Mouse (Mus musculus) ES-CJ7 (cell line): ENCODE results near the gene Zfp934.
A peak's percentile ranks its signal among the peaks of the same experiment; 100 is the strongest.
"Not testable (repeated sequence)": the region's sequence is repeated elsewhere in the genome, so short reads cannot be mapped to it uniquely, and the experiment has no call there.

Source experiments
- DNase-seq: peaks from one replicate; pipeline ENCODE4 v3.0.0; 2011; ENCODE audit warnings: low read depth, low spot score

The Zfp934 gene

GRCm38 (mm10) chr13:62571099-62571498 is at the start of gene Zfp934:
Gene Zfp934, minus strand, starts transcription at chr13:62571199.
- DNase-seq, result not testable (repeated sequence)

DNA sequence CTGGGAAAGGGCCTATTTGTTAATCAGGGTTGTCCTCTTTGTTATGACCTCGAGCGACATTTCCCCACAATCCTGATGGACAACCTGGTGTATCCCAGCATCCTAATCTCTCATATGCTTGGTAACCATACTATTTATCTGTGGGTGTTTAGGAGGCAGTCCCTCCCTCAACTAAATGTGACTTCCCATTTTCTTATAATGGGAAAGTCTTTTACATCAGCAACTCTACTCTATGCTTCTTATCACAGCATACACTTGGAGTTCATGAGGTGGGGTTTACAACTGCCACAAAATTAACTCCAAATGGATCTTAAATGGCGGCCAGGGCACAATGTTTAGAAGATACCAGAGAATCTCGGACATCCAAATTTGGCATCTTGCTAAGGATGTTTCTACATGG is 46.5 kb upstream of the Zfp934 start:
- DNase-seq, result not testable (repeated sequence)

- DNase-seq, result not testable (repeated sequence)
Measured at GRCm38 (mm10) chr13:62561696-62562095, 9.3 kb downstream of the Zfp934 start.

DNA sequence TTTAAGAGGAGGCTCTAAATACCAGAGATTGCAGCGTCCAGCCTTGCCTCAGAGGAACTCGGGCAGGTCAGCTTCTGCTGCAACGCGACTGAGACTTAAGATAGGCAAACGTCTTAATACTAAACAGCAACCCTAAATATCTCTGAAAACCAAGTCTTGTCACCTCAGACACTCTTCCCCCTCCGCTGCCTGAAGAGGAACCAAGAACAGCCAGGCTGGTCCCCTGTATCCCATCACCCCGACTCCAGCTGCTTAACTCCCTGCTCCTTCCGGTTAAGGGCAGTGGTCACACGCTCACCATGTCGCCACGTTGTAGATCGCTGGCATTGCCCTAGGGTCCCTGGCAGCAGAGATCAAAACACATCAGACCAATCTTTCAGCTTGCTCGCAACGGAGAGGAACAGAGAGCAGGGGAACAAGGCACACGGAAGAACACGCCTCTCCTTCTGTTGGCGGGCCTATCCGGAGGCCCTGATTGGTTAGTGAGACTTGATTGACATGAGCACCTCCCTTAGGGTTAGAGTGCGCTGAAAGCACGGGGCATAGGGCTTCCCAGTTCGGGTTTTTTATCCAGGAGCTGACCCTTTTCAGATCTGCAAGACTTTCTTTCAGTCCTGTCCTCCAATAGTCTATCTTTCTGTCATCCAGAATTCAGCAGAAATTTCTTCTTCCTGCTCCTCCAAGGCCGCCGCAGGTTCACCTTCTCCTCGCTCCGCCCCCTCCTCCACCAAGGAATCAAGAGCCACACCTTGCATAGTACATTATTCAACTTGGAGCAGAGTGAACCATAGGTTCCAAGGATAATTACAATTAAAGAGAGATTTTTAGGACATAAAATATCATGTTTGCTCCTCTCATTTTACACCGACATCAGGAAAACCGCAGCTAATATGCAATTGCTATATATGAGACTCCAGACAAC is 12.5 kb downstream of the Zfp934 start, which contains the start of gene Zfp935:
Gene Zfp935, minus strand, starts transcription at position 323 of the 922 bp plus-strand sequence.
- DNase-seq, result peak; percentile 30

DNA sequence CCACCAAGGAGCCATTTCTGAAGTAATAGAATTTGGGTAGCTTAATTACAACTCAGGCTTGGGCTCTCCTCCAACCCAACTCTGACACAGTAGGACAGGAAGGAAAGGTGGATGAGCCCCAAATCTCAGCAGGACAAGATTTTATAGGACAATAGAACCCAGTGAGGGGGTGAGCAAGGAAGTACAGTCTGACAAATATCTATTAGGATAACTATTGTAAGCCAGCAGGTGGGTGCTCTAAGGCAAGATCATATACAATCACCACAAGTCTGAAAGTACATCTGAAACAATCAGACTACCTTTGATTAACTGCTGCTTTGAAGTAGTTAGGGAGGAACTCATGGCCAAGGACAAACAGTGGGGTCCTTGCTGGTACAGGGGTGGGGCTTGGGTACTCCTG is 40.9 kb downstream of the Zfp934 start:
- peak; percentile 59 for DNase-seq

DNA sequence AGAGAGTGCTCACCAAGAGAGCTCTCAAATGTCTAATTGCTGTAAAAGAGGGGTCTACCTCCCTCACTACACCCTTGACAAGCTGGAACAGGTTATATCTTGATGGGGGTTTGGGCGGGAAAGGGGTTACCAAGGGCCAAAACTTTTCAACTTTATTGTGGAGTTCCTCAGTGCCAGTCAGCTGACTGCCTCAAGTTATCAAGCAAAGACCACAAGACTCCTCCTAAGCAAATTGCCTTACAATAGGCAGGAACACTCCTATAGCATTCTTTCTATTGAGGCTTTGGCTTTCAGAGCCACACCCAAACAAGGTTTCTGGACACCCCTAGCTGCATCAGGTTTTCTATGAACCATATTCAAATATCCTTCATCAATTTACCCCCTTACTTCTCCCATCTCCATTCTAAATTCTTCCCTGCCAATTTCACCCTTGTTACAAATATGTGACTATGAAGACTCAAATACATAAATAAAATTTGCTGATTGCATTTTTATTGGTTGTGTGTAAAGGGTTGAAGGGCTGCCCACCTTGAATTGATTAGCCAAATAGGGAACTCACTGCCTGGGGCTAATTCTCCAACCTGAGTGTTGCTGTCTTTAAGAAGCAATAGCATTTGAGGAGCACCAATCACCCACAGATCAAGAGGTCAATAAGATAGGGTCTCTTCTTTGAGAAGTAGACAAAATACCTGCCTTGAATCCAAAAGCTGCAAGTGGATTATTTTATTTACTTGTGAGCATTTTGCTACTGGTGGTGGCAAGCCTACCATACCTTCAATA is 60.2 kb downstream of the Zfp934 start:
- peak; percentile 94 for DNase-seq

GRCm38 (mm10) chr13:62472661-62473060 is 98.3 kb downstream of the Zfp934 start:
- not testable (repeated sequence) for DNase-seq

DNA sequence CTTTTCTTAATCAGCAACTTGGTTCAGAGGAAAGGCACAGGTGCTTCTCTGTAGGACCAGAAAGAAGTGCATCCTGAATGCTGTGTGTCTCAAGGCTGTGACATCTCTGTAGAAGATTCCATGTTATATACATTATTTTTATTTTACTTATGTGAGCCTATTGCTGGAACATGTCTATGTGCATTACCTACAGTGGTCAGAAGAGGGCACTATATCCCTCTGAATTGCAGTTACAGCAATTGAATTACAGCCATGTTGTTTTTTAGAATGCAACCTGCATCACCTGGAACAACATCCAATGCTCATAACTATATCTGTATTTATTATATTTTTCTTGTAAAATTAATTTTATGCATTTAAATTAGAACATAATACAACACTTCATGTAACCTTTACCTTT is 101.1 kb downstream of the Zfp934 start:
- peak; percentile 87 for DNase-seq

GRCm38 (mm10) chr13:62466424-62467334 is 104.3 kb downstream of the Zfp934 start, which contains the start of gene Gm49359:
Gene Gm49359, minus strand, starts transcription at chr13:62466832.
- DNase-seq, result peak; percentile 94
